Mouse (Mus musculus) brain, embryonic 14.5 days (tissue): ENCODE measurements around the gene Pck1. TPM values are rescaled to one million over a fixed set of nuclear protein-coding genes. Genes with fewer than 3 reads are reported as not detected.

Experiments
- DNase-seq: peaks from one replicate; pipeline ENCODE4 v3.0.0-alpha.2; 2011; ENCODE audit warnings: low read depth
- CTCF ChIP-seq: fragments of 200-500 bp; IDR thresholded peaks from 2 replicates; pipeline ENCODE4 v1.5.1; 2012; ENCODE audit warnings: inconsistent platforms, mild to moderate bottlenecking, moderate library complexity, borderline replicate concordance; ENCODE audit not compliant: insufficient read depth, insufficient read length; ENCODE audit errors: extremely low read depth
- POLR2A ChIP-seq: fragments of 200-500 bp; IDR thresholded peaks from 2 replicates; pipeline ENCODE4 v1.6.1; 2012; ENCODE audit warnings: mild to moderate bottlenecking, inconsistent platforms, borderline replicate concordance; ENCODE audit not compliant: poor library complexity, insufficient read depth, insufficient read length, severe bottlenecking; ENCODE audit errors: extremely low read depth
- polyA plus RNA-seq: library from polyadenylated mRNA; depleted of rRNA; stranded (reverse); fragments of >200 nt; gene quantifications from 2 replicates; pipeline ENCODE4 v1.2.3, GENCODE M21; 2012

Gene Pck1
- polyA plus RNA-seq, 1 experiment = not detected

DNA sequence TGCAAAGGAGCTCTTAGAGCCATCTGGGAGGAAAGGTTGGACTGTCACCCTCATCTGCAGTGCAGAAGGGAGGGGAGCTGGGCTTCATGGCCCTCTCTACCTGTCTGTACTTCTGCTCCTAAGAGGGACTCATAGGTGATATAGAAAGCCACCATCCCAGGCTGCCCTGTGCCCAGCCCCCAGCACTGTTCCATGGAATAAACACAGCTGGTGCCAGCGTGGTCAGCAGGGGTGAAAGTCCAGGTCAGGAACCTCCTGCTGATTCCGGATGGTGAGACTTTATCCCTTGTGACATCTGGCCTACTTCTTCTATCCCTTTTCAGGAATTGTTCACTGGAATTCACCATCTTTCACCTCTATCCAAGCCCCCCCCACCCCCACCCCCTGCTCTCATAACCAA is 17.2 kb downstream of the Pck1 start:
- TF ChIP-seq POLR2A = no peak
- DNase-seq = no peak

DNA sequence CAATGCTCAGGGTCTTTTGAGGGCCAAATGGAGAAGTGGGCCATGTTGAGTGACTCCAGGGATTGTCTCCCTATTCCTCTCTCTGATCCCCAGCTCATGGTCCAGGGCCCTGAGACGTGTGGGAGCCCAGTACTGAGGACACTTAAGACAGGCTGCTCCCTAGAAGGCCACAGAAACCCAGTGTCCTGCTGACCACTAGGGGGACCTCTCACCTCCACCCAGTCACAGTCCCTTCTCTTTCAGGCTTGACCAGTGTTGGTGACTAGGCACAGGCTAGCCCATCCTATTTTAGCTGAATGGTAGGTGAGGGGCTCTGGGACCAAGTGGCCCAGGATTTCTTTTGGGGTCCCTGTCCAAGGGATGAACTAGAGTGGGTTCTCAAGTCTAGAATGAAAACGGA is 17.9 kb downstream of the Pck1 start:
- no peak for TF ChIP-seq POLR2A
- peak; percentile 27; the same call in 1 of the 2 replicates for TF ChIP-seq CTCF
- DNase-seq = no peak

DNA sequence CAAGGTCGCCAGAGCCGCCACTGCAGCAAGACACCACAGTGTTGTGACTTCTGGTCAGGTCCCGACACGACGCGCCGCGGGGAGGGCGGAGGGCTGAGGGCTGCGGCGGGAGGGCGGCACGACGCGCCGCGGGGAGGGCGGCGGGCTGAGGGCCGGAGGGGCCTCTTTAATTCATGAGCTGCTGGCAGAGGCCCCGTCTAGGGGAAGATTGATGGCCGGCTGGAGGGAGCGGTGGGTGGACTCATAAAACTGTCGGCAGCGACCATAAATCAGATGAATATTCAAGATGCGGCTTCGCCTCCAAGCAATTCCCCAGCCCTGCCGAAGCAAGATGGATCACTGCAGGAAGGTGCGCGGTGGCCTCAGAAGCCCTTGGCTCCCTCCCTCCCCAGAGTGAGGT is 18.6 kb downstream of the Pck1 start:
- TF ChIP-seq CTCF (no peak), POLR2A (no peak)
- DNase-seq = peak; percentile 73

DNA sequence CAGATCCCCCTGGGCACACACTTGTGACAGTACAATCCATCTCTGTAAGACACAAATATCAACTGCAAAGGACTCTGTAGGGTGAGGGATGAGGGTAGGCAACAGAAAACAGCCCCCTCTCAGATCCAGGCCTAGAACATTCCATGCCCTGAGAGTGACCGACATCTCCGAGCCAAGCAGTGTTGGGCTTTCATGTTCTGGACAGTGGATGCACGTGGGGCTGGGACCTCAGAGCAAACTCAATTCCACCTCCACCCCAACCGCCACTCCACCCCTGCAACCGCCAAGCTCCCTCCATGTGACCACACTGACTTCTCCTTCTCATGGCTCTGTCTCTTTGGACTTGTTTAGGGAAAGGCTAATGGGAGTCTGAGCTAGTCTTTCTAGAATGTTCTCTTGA is 19.1 kb downstream of the Pck1 start:
- no peak for TF ChIP-seq CTCF
- no peak for TF ChIP-seq POLR2A
- DNase-seq = no peak

DNA sequence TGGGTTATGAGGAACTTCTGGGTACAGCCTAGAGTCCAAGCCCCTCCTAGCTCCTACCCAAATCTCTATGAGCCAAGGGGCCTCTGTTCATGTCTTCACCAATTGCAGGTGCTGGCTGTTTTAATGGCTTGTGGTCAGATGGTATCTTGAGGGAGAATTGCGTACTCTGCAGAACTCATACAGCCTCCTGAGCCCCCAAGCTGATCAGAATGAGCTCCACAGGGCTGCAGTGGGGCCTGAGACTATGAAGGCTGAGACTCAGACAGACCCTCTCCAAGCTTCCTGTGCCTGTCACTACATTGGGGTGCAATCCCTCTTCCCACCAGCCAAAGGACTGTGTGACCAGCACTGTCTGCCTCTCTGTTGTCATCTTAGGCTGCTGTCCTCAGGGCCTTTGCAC is 19.5 kb downstream of the Pck1 start:
- TF ChIP-seq CTCF (no peak), POLR2A (no peak)
- no peak for DNase-seq

DNA sequence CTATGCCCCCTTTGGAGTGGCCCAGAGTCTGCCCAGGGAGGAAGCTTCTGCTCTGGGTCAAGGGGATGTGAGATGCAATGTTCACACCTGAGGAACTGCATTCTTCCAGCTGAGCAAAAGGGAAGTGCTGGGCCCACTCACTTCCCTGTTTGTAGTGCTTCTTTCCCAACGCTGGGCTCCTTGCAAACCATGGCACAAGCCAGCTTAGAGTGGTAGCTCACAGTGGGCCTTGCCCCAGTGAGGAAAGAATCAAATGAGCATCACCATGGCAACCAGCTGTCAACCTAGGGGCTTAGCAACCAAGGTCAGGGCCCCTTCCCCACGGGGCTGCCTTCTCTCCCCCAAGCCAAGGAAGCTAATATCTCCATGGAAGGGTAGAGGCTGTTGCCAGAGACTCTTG is 20.2 kb downstream of the Pck1 start:
- peak; percentile 90 for DNase-seq
- TF ChIP-seq CTCF = no peak
- no peak for TF ChIP-seq POLR2A

DNA sequence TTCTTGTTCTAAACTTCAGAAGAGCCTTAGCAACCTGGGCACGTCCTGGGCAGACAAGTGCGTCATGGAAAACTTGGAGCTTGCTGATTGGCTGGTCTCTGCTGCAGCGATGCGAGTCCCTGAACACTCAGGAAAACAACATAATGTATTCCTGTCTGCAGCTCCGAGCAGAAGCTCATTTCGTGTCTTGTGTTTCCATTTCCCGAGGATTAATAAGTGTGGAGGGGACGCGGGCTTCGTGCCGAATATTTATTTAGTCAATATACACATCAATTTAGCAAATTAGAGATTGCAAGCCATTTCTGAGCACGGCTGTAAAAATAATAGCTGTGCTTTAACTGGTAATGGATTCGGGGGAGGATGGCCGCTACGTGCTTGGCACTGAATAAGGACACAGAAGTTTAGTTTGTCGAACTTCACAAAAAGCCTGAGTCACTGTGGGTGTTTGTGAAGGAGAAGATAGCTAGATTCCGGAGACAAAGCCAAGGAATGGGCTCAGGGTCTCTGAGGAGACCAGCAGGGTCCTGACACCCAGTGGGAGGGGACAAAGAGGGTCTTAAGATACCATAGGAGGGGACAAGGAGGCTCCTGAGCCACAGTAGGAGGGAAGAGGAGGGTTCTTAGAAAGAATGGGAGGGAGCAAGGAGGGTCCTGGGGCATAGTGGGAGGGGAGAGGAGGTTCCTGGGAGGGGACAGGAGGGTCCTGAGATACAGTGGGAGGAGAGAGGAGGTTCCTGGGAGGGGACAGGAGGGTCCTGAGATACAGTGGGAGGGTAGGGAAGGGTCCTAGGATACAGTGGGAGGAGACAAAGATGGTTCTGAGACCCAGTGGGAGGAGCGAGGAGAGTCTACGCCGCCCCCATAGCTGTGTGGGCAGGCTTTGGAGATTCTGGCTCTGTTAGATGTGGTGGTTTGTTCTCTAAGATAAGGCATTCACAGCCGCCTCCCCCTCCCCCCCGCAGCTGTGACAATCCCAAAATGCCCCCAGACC is 21.0 kb downstream of the Pck1 start:
- TF ChIP-seq CTCF (no peak), POLR2A (no peak)
- peak; percentile 97 for DNase-seq

DNA sequence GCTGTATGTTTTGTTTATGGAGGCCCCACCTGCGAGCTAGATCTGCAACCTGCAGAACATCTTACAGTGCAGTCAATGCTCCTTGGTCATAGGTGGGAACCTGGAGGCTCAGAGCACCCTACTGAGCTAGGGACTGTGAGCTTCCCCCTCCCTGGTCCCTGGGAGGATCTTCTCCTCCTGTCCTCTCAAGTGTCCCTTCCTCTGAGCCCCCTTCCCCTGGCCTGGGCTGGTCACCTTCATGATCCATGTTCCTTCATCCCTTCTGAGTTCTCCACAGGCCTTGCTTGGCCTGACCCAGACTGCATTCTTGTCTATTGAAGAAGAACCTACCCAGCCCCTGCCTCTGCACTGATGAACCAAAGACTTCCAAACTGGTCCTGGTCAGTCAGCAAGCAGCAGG is 21.7 kb downstream of the Pck1 start:
- no peak for DNase-seq
- no peak for TF ChIP-seq CTCF
- no peak for TF ChIP-seq POLR2A

DNA sequence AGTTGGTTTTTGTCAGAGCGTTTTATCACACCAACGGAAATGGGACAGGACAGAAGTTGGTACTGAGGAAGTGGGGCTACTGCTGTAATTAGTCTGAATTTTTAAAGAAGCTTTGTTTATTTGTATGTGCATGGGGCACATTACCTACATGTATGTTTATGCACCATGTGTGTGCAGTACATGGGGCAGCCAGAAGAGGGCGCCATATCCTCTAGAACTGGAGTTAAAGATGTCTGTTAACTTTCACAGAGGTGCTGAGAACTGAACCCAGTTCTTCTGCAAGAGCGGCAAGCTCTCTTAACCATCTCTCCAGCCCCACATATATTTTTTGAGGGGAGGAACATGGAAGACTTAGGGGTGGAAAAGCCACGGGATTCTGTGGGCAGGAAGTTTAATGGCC is 22.9 kb downstream of the Pck1 start:
- TF ChIP-seq POLR2A (no peak), CTCF (peak; percentile 15; the same call in 1 of the 2 replicates)
- no peak for DNase-seq

DNA sequence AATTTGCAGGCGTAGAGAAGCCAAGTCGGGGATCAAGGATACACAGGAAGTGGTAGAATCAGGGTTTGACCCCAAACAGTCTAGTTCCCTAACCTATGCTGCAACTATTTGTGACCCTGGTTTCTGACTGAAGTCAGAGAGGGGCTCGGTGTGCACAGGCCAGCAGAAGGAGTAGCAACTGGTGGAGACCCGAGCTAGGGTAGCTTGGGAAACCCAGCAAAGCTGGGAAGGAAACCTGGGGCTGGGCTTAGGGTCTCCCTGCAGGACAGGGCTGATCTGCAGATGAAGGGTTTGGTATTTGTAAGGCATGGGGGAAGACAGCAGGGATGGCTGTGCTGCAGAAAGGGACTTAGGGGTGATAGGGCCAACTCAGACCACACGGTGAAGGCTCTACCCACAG is 24.6 kb downstream of the Pck1 start:
- no peak for DNase-seq
- no peak for TF ChIP-seq CTCF
- no peak for TF ChIP-seq POLR2A

DNA sequence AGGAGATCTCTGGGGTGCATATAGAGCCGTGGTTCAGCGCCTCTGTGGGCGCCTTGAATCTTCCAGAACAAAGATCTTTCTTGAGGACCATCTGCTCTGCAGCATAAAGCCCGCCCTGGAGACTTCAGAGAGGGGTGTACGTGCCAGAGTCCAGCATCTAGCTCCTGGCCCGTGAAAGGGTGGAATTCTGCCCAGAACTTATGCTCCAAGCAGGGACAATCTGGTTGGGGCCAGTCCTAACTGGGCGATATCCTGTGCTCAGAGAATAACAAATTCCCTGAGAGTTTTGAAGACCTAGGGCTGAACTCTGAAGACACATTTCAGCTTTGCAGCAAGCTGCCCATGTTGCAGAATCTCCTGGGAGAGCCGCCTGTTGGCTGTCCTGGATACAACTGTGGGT is 25.1 kb downstream of the Pck1 start:
- TF ChIP-seq POLR2A (no peak), CTCF (no peak)
- no peak for DNase-seq

DNA sequence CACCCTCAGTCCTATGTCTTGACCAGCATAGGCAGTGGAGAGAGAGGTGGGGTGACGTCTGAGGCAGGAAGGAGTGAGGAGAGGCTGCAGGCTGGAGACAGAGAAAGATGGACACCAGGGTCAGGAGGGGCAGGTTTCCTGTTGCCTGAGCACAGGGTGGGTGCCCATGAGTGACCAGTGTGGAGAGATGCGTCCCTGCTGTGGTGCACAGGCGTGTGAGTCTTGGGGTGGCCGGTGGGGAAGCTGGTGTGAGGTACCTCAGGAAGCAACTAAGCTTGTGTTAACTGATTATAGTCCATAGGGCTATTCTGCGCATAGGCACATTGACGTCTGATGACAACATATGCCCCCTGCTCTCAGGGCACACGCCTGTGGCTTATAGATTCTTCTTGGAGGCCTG is 26.2 kb downstream of the Pck1 start:
- DNase-seq = no peak
- TF ChIP-seq CTCF = no peak
- TF ChIP-seq POLR2A = no peak
